Mouse (Mus musculus) CH12.LX (cell line): ENCODE data around the gene Phf12. TPM values are rescaled to one million over a fixed set of nuclear protein-coding genes. Genes with fewer than 3 reads are reported as not detected.
A peak's percentile ranks its signal among the peaks of the same experiment; 100 is the strongest.

Source experiments
- DNase-seq: peaks from one replicate; pipeline ENCODE4 v3.0.0-alpha.2; 2013; ENCODE audit errors: extremely low read depth
- H3K27ac ChIP-seq: 2 replicates; pipeline ENCODE4 v1.5.1; 2012; ENCODE audit warnings: low read depth, mild to moderate bottlenecking, control low read depth, moderate library complexity; ENCODE audit not compliant: insufficient read depth
- H3K27me3 ChIP-seq: replicated peaks from 2 replicates; pipeline ENCODE3; 2012; ENCODE audit warnings: inconsistent platforms
- H3K36me3 ChIP-seq, 2 experiments: replicated peaks in 1 of 2; 2 replicates each; pipeline versions ENCODE3 to v1.6.1; 2012; ENCODE audit warnings: inconsistent platforms in 1 of 2, low read length in 1 of 2, mild to moderate bottlenecking in 1 of 2, mixed read lengths in 1 of 2, moderate library complexity in 1 of 2; ENCODE audit not compliant: control insufficient read depth in 1 of 2, insufficient read depth in 1 of 2
- H3K4me1 ChIP-seq, 2 experiments: 2 replicates each; pipeline ENCODE4 v1.6.1; 2012; ENCODE audit warnings: inconsistent platforms in 1 of 2, moderate library complexity in 1 of 2; ENCODE audit not compliant: insufficient read depth in 2 of 2, control insufficient read depth in 1 of 2
- H3K4me2 ChIP-seq: 2 replicates; pipeline ENCODE4 v1.6.1; 2012; ENCODE audit warnings: low read depth, mild to moderate bottlenecking, control low read depth; ENCODE audit not compliant: poor library complexity, insufficient read depth, severe bottlenecking
- H3K4me3 ChIP-seq, 3 experiments: fragments of 150-350 bp in 1 of 3; sonication (generic) in 1 of 3; replicated peaks in 1 of 3; 2 replicates each; pipeline versions ENCODE3 to v1.5.1; 2011 to 2012; ENCODE audit warnings: low read depth in 2 of 3, low read length in 2 of 3, mild to moderate bottlenecking in 2 of 3, moderate library complexity in 2 of 3, control low read depth in 1 of 3, improper control_type of control experiment in 1 of 3, inconsistent platforms in 1 of 3, mixed read lengths in 1 of 3; ENCODE audit not compliant: poor library complexity in 1 of 3
- H3K79me2 ChIP-seq: replicated peaks from 2 replicates; pipeline ENCODE4 v1.6.1; 2012; ENCODE audit warnings: mild to moderate bottlenecking, moderate library complexity; ENCODE audit not compliant: control insufficient read depth, poor library complexity, insufficient read depth, severe bottlenecking; ENCODE audit errors: extremely low read depth
- H3K9ac ChIP-seq: 2 replicates; pipeline ENCODE4 v1.6.1; 2012; ENCODE audit warnings: low read depth, mild to moderate bottlenecking, control low read depth, moderate library complexity; ENCODE audit not compliant: insufficient read depth
- H3K9me3 ChIP-seq: replicated peaks from 2 replicates; pipeline ENCODE3; 2012; ENCODE audit warnings: low read length, inconsistent platforms, mixed read lengths
- CHD1 ChIP-seq: IDR thresholded peaks from 2 replicates; pipeline ENCODE4 v1.6.1; 2012; ENCODE audit warnings: low read depth, low read length, improper control_type of control experiment, inconsistent platforms
- CHD2 ChIP-seq: IDR thresholded peaks from 2 replicates; pipeline ENCODE4 v1.6.1; 2011; ENCODE audit warnings: low read length, improper control_type of control experiment
- E2F4 ChIP-seq: IDR thresholded peaks from 2 replicates; pipeline ENCODE4 v1.6.1; 2011; ENCODE audit warnings: low read depth, low read length, improper control_type of control experiment; ENCODE audit not compliant: insufficient replicate concordance
- ELF1 ChIP-seq: IDR thresholded peaks from 2 replicates; pipeline ENCODE4 v1.6.1; 2014; ENCODE audit warnings: low read depth, mild to moderate bottlenecking, inconsistent platforms, low read length, improper control_type of control experiment
- ETS1 ChIP-seq: conservative IDR thresholded peaks from 2 replicates; pipeline ENCODE4 v1.6.1; 2012; ENCODE audit warnings: low read depth, mild to moderate bottlenecking, inconsistent platforms, low read length, improper control_type of control experiment, moderate library complexity
- GABPA ChIP-seq: IDR thresholded peaks from 2 replicates; pipeline ENCODE4 v1.6.1; 2012; ENCODE audit warnings: low read depth, low read length, improper control_type of control experiment, inconsistent platforms; ENCODE audit not compliant: insufficient replicate concordance
- HCFC1 ChIP-seq: IDR thresholded peaks from 2 replicates; pipeline ENCODE4 v1.6.1; 2012; ENCODE audit warnings: low read depth, mild to moderate bottlenecking, inconsistent platforms, low read length, improper control_type of control experiment
- JUN ChIP-seq: IDR thresholded peaks from 2 replicates; pipeline ENCODE4 v1.6.1; 2011; ENCODE audit warnings: low read depth, mild to moderate bottlenecking, low read length, improper control_type of control experiment, moderate library complexity; ENCODE audit not compliant: insufficient read depth
- KAT2A ChIP-seq: IDR thresholded peaks from 2 replicates; pipeline ENCODE4 v1.6.1; 2012; ENCODE audit warnings: low read length, improper control_type of control experiment, inconsistent platforms; ENCODE audit not compliant: insufficient replicate concordance
- MAX ChIP-seq: IDR thresholded peaks from 2 replicates; pipeline ENCODE4 v1.6.1; 2011; ENCODE audit warnings: low read length, improper control_type of control experiment
- MAZ ChIP-seq: IDR thresholded peaks from 2 replicates; pipeline ENCODE4 v1.6.1; 2012; ENCODE audit warnings: low read depth, mild to moderate bottlenecking, inconsistent platforms, low read length, improper control_type of control experiment, moderate library complexity
- MXI1 ChIP-seq: IDR thresholded peaks from 2 replicates; pipeline ENCODE4 v1.6.1; 2011; ENCODE audit warnings: mild to moderate bottlenecking, low read depth, low read length, improper control_type of control experiment
- NELFE ChIP-seq: IDR thresholded peaks from 2 replicates; pipeline ENCODE4 v1.6.1; 2011; ENCODE audit warnings: low read depth, low read length, improper control_type of control experiment
- NRF1 ChIP-seq: IDR thresholded peaks from 2 replicates; pipeline ENCODE4 v1.6.1; 2014; ENCODE audit warnings: low read depth, mild to moderate bottlenecking, inconsistent platforms, low read length, improper control_type of control experiment, moderate library complexity
- POLR2A ChIP-seq: IDR thresholded peaks from 2 replicates; pipeline ENCODE4 v1.6.1; 2011; ENCODE audit warnings: low read depth, mild to moderate bottlenecking, improper control_type of control experiment, low read length
- RCOR1 ChIP-seq: conservative IDR thresholded peaks from 2 replicates; pipeline ENCODE4 v1.6.1; 2012; ENCODE audit warnings: low read depth, mild to moderate bottlenecking, inconsistent platforms, low read length, improper control_type of control experiment
- SIN3A ChIP-seq: IDR thresholded peaks from 2 replicates; pipeline ENCODE4 v1.6.1; 2012; ENCODE audit warnings: low read length, improper control_type of control experiment, inconsistent platforms
- SMC3 ChIP-seq: IDR thresholded peaks from 2 replicates; pipeline ENCODE4 v1.6.1; 2011; ENCODE audit warnings: low read depth, low read length, improper control_type of control experiment
- TCF12 ChIP-seq: IDR thresholded peaks from 2 replicates; pipeline ENCODE4 v1.6.1; 2014; ENCODE audit warnings: low read depth, mild to moderate bottlenecking, inconsistent platforms, low read length, improper control_type of control experiment
- USF1 ChIP-seq: IDR thresholded peaks from 2 replicates; pipeline ENCODE4 v1.6.1; 2014; ENCODE audit warnings: low read depth, mild to moderate bottlenecking, inconsistent platforms, low read length, improper control_type of control experiment
- ZMIZ1 ChIP-seq: IDR thresholded peaks from 2 replicates; pipeline ENCODE4 v1.6.1; 2012; ENCODE audit warnings: low read depth, mild to moderate bottlenecking, inconsistent platforms, low read length, improper control_type of control experiment
- ZNF384 ChIP-seq: IDR thresholded peaks from 2 replicates; pipeline ENCODE4 v1.6.1; 2012; ENCODE audit warnings: low read depth, low read length, improper control_type of control experiment, inconsistent platforms
- dilution Hi-C: fragments of 300-500 bp; cut with MboI; formaldehyde crosslinking; loops from 2 replicates; pipeline ENCODE4 v1.14.3; 2020; ENCODE audit warnings: low sequenced_read_pairs; ENCODE audit not compliant: extremely low pct_unique_long_range_greater_than_20kb, extremely low pct_ligation_motif_present
- in situ Hi-C: fragments of 300-500 bp; cut with MboI; formaldehyde crosslinking; loops from 3 replicates; pipeline ENCODE4 v1.14.3; 2019; ENCODE audit warnings: low sequenced_read_pairs, low pct_ligation_motif_present, low pct_unique_long_range_greater_than_20kb, mixed read lengths
- polyA plus RNA-seq: library from polyadenylated mRNA; unstranded; fragments of >175 nt; gene quantifications from 2 replicates; pipeline ENCODE4 v1.2.1, GENCODE M21; 2012; ENCODE audit warnings: low read depth; ENCODE audit not compliant: insufficient read length
- total RNA-seq, 2 experiments: library from RNA; depleted of rRNA; stranded (reverse); fragments of 300-350 nt in 1 of 2; fragments of >200 nt in 1 of 2; gene quantifications; 2 replicates each; pipeline ENCODE4 v1.2.3; 2012 to 2014

Gene Phf12
- total RNA-seq (2012; rRNA removed) (28.4 and 30.5 TPM in 2 replicates), total RNA-seq (2014; rRNA removed) (10.7 and 12.2 TPM in 2 replicates), polyA plus RNA-seq (59.7 and 61.8 TPM in 2 replicates)

GRCm38 (mm10) chr11:77982441-77982905 lies at the start of gene Phf12:
Phf12 (plus strand) TSS chr11:77982754.
- Histone ChIP-seq H3K27ac (peak within 1 kb of the TSS; percentile 93), H3K4me2 (peak within 1 kb of the TSS; percentile 40; the same call in 1 of the 2 replicates), H3K79me2 (peaks cover 47% of the 10 kb centered on the region), H3K36me3 (peaks cover 4 to 25% of the 10 kb centered on the region in 2 experiments), H3K9me3 (no peaks in the 10 kb centered on the region), H3K4me1 (peaks cover 5 to 44% of the 10 kb centered on the region in 2 experiments), H3K4me3 (peak within 1 kb of the TSS; percentile 83 to 96 (median 88)), H3K27me3 (peaks cover 12% of the 10 kb centered on the region), H3K9ac (peak within 1 kb of the TSS; percentile 99)
- peak; percentile 100 for DNase-seq
- in situ Hi-C loops (no loop called here), dilution Hi-C loops (no loop called here)
- TF ChIP-seq MXI1 (peak; percentile 56), SMC3 (no peak), USF1 (no peak), JUN (peak; percentile 18; the same call in 1 of the 2 replicates), GABPA (peak; percentile 5; the same call in 1 of the 2 replicates), NELFE (peak; percentile 90; the same call in 1 of the 2 replicates), CHD2 (peak; percentile 94), E2F4 (0 out of 2 replicates have a peak, but pooled peaks have one; percentile 51), ZMIZ1 (peak; percentile 92), TCF12 (peak; percentile 81), HCFC1 (peak; percentile 85), NRF1 (peak; percentile 87), SIN3A (peak; percentile 59; the same call in 1 of the 2 replicates), RCOR1 (peak; percentile 63; the same call in 1 of the 2 replicates), ETS1 (no peak), KAT2A (peak; percentile 94; the same call in 1 of the 2 replicates), MAX (peak; percentile 22; the same call in 1 of the 2 replicates), ZNF384 (no peak), POLR2A (peak; percentile 83; the same call in 1 of the 2 replicates), MAZ (peak; percentile 53; the same call in 1 of the 2 replicates), CHD1 (no peak), ELF1 (peak; percentile 94)
- TF ChIP-seq, all 38 proteins: peak for 17
